Mouse (Mus musculus): ENCODE measurements around the gene Zbtb8b. TPM values are rescaled to one million over a fixed set of nuclear protein-coding genes. Genes with fewer than 3 reads are reported as not detected.

Zbtb8b gene
- 1.3 and 1.4 TPM in 2 replicates for polyA plus RNA-seq (2015; fragmentation: Nextera tagmentation; extraction: Ambion mirVana)

- 6% methylated on average over 33 of the region's 33 CpGs for WGBS (ENCODE audit: insufficient replicate concordance)
- Histone ChIP-seq H3K4me3 (ENCODE audit: low read depth, low read length) (peak within 1 kb of the TSS; percentile 31), H3K4me2 (ENCODE audit: low read depth, low read length) (peak within 1 kb of the TSS; percentile 36), H3K27me3 (ENCODE audit: control insufficient read depth, insufficient read depth, low read depth, low read length) (peaks cover 49% of the 10 kb centered on the region), H3K27ac (ENCODE audit: low read length) (no peak within 1 kb of the TSS), H3K36me3 (ENCODE audit: control insufficient read depth, insufficient read depth) (no peaks in the 10 kb centered on the region), H3K4me1 (ENCODE audit: control insufficient read depth, low read depth, low read length) (no peaks in the 10 kb centered on the region; the same call in 1 of the 2 replicates), H3K9ac (ENCODE audit: low read depth, low read length) (no peak within 1 kb of the TSS), H3K9me3 (replicated peaks; ENCODE audit: control insufficient read depth, low read length) (no peaks in the 10 kb centered on the region)
- 0 out of 2 replicates have a peak, but pooled peaks have one; percentile 59 for ATAC-seq (ENCODE audit: low read depth)
These were observed at the start of gene Zbtb8b for GRCm38 (mm10) chr4:129440340-129441063. Gene Zbtb8b (minus strand): TSS chr4:129440853.

GRCm38 (mm10) chr4:129481090-129481489 is 40.4 kb upstream of the Zbtb8b start:
- no peak for ATAC-seq (ENCODE audit: low read depth)
- Histone ChIP-seq H3K9me3 (replicated peaks; ENCODE audit: control insufficient read depth, low read length) (no peaks in the 10 kb centered on the region), H3K36me3 (ENCODE audit: control insufficient read depth, insufficient read depth) (peaks cover 91% of the 10 kb centered on the region), H3K4me2 (ENCODE audit: low read depth, low read length) (no peak overlapping the region), H3K27me3 (ENCODE audit: control insufficient read depth, insufficient read depth, low read depth, low read length) (no peaks in the 10 kb centered on the region), H3K27ac (ENCODE audit: low read length) (no peak overlapping the region), H3K9ac (ENCODE audit: low read depth, low read length) (no peak overlapping the region), H3K4me1 (ENCODE audit: control insufficient read depth, low read depth, low read length) (no peaks in the 10 kb centered on the region; the same call in 1 of the 2 replicates), H3K4me3 (ENCODE audit: low read depth, low read length) (no peak overlapping the region)
- WGBS (ENCODE audit: insufficient replicate concordance) = 70% methylated on average over 1 of the region's 1 CpGs

GRCm38 (mm10) chr4:129479863-129480262 is 39.2 kb upstream of the Zbtb8b start:
- peaks cover 88% of the 10 kb centered on the region for H3K36me3 ChIP-seq (ENCODE audit: control insufficient read depth, insufficient read depth)
- WGBS (ENCODE audit: insufficient replicate concordance) = 87% methylated on average over 3 of the region's 3 CpGs
- no peaks in the 10 kb centered on the region; the same call in 1 of the 2 replicates for H3K4me1 ChIP-seq (ENCODE audit: control insufficient read depth, low read depth, low read length)
- H3K4me3 ChIP-seq (ENCODE audit: low read depth, low read length) = no peak overlapping the region
- no peaks in the 10 kb centered on the region for H3K27me3 ChIP-seq (ENCODE audit: control insufficient read depth, insufficient read depth, low read depth, low read length)
- H3K9ac ChIP-seq (ENCODE audit: low read depth, low read length) = no peak overlapping the region
- no peak overlapping the region for H3K27ac ChIP-seq (ENCODE audit: low read length)
- no peaks in the 10 kb centered on the region for H3K9me3 ChIP-seq (replicated peaks; ENCODE audit: control insufficient read depth, low read length)
- ATAC-seq (ENCODE audit: low read depth) = no peak
- no peak overlapping the region for H3K4me2 ChIP-seq (ENCODE audit: low read depth, low read length)

GRCm38 (mm10) chr4:129476047-129476446 is 35.4 kb upstream of the Zbtb8b start:
- H3K4me2 ChIP-seq (ENCODE audit: low read depth, low read length) = no peak overlapping the region
- no peak for ATAC-seq (ENCODE audit: low read depth)
- no peak overlapping the region for H3K27ac ChIP-seq (ENCODE audit: low read length)
- WGBS (ENCODE audit: insufficient replicate concordance) = 81% methylated on average over 11 of the region's 11 CpGs
- H3K9ac ChIP-seq (ENCODE audit: low read depth, low read length) = no peak overlapping the region
- no peaks in the 10 kb centered on the region for H3K27me3 ChIP-seq (ENCODE audit: control insufficient read depth, insufficient read depth, low read depth, low read length)
- no peak overlapping the region for H3K4me3 ChIP-seq (ENCODE audit: low read depth, low read length)
- no peaks in the 10 kb centered on the region for H3K9me3 ChIP-seq (replicated peaks; ENCODE audit: control insufficient read depth, low read length)
- no peaks in the 10 kb centered on the region; the same call in 1 of the 2 replicates for H3K4me1 ChIP-seq (ENCODE audit: control insufficient read depth, low read depth, low read length)
- peaks cover 86% of the 10 kb centered on the region for H3K36me3 ChIP-seq (ENCODE audit: control insufficient read depth, insufficient read depth)

GRCm38 (mm10) chr4:129464286-129464815 is 23.7 kb upstream of the Zbtb8b start:
- H3K27me3 ChIP-seq (ENCODE audit: control insufficient read depth, insufficient read depth, low read depth, low read length) = no peaks in the 10 kb centered on the region
- peak overlapping the region; percentile 73 for H3K9ac ChIP-seq (ENCODE audit: low read depth, low read length)
- 48% methylated on average over 4 of the region's 4 CpGs for WGBS (ENCODE audit: insufficient replicate concordance)
- no peaks in the 10 kb centered on the region for H3K9me3 ChIP-seq (replicated peaks; ENCODE audit: control insufficient read depth, low read length)
- peak overlapping the region; percentile 94 for H3K4me3 ChIP-seq (ENCODE audit: low read depth, low read length)
- peak overlapping the region; percentile 82 for H3K4me2 ChIP-seq (ENCODE audit: low read depth, low read length)
- H3K4me1 ChIP-seq (ENCODE audit: control insufficient read depth, low read depth, low read length) = peaks cover 38% of the 10 kb centered on the region
- H3K36me3 ChIP-seq (ENCODE audit: control insufficient read depth, insufficient read depth) = peaks cover 46% of the 10 kb centered on the region
- ATAC-seq (ENCODE audit: low read depth) = peak; percentile 25
- H3K27ac ChIP-seq (ENCODE audit: low read length) = peak overlapping the region; percentile 100

- WGBS (ENCODE audit: insufficient replicate concordance) = 44% methylated on average over 24 of the region's 24 CpGs
- peak overlapping the region; percentile 94 for H3K4me3 ChIP-seq (ENCODE audit: low read depth, low read length)
- peak; percentile 73 for ATAC-seq (ENCODE audit: low read depth)
- H3K9me3 ChIP-seq (replicated peaks; ENCODE audit: control insufficient read depth, low read length) = no peaks in the 10 kb centered on the region
- peak overlapping the region; percentile 82 for H3K4me2 ChIP-seq (ENCODE audit: low read depth, low read length)
- H3K9ac ChIP-seq (ENCODE audit: low read depth, low read length) = peak overlapping the region; percentile 98
- H3K4me1 ChIP-seq (ENCODE audit: control insufficient read depth, low read depth, low read length) = peaks cover 38% of the 10 kb centered on the region
- peak overlapping the region; percentile 100 for H3K27ac ChIP-seq (ENCODE audit: low read length)
- peaks cover 37% of the 10 kb centered on the region for H3K36me3 ChIP-seq (ENCODE audit: control insufficient read depth, insufficient read depth)
- H3K27me3 ChIP-seq (ENCODE audit: control insufficient read depth, insufficient read depth, low read depth, low read length) = no peaks in the 10 kb centered on the region
These were observed 22.7 kb upstream of the Zbtb8b start for GRCm38 (mm10) chr4:129463097-129464059.

GRCm38 (mm10) chr4:129462118-129462517 is 21.5 kb upstream of the Zbtb8b start:
- 42% methylated on average over 3 of the region's 3 CpGs for WGBS (ENCODE audit: insufficient replicate concordance)
- Histone ChIP-seq H3K4me1 (ENCODE audit: control insufficient read depth, low read depth, low read length) (peaks cover 38% of the 10 kb centered on the region), H3K9me3 (replicated peaks; ENCODE audit: control insufficient read depth, low read length) (no peaks in the 10 kb centered on the region), H3K27ac (ENCODE audit: low read length) (peak overlapping the region; percentile 100), H3K27me3 (ENCODE audit: control insufficient read depth, insufficient read depth, low read depth, low read length) (no peaks in the 10 kb centered on the region), H3K4me3 (ENCODE audit: low read depth, low read length) (peak overlapping the region; percentile 94), H3K9ac (ENCODE audit: low read depth, low read length) (peak overlapping the region; percentile 98), H3K36me3 (ENCODE audit: control insufficient read depth, insufficient read depth) (peaks cover 25% of the 10 kb centered on the region), H3K4me2 (ENCODE audit: low read depth, low read length) (peak overlapping the region; percentile 82)
- no peak for ATAC-seq (ENCODE audit: low read depth)

GRCm38 (mm10) chr4:129461183-129461960 is 20.7 kb upstream of the Zbtb8b start, which contains the start of gene Bsdc1:
Gene Bsdc1 (plus strand): TSS chr4:129461581.
- H3K4me3 ChIP-seq (ENCODE audit: low read depth, low read length) = peak within 1 kb of the TSS; percentile 94
- H3K4me1 ChIP-seq (ENCODE audit: control insufficient read depth, low read depth, low read length) = peaks cover 38% of the 10 kb centered on the region
- H3K9ac ChIP-seq (ENCODE audit: low read depth, low read length) = peak within 1 kb of the TSS; percentile 98
- peak within 1 kb of the TSS; percentile 82 for H3K4me2 ChIP-seq (ENCODE audit: low read depth, low read length)
- H3K36me3 ChIP-seq (ENCODE audit: control insufficient read depth, insufficient read depth) = peaks cover 17% of the 10 kb centered on the region
- peak within 1 kb of the TSS; percentile 100 for H3K27ac ChIP-seq (ENCODE audit: low read length)
- peak; percentile 91 for ATAC-seq (ENCODE audit: low read depth)
- H3K9me3 ChIP-seq (replicated peaks; ENCODE audit: control insufficient read depth, low read length) = no peaks in the 10 kb centered on the region
- WGBS (ENCODE audit: insufficient replicate concordance) = under 1% methylated on average over 46 of the region's 46 CpGs
- H3K27me3 ChIP-seq (ENCODE audit: control insufficient read depth, insufficient read depth, low read depth, low read length) = no peaks in the 10 kb centered on the region
